Mouse (Mus musculus): ENCODE data around the gene Hoxa3.

- TF ChIP-seq POLR2A (IDR thresholded peaks at IDR 0.05; ENCODE audit: control insufficient read depth, extremely low read depth, insufficient read depth, low read length, poor library complexity), result no peak
- no peak for TF ChIP-seq CTCF (IDR thresholded peaks at IDR 0.05; ENCODE audit: borderline replicate concordance, control insufficient read depth, extremely low read depth, insufficient read depth, low read length, poor library complexity)
These were observed 34.9 kb upstream of the Hoxa3 start for GRCm38 (mm10) chr6:52247766-52248637.
